Mouse (Mus musculus): ENCODE measurements around the gene Tas1r3. TPM values are rescaled to one million over a fixed set of nuclear protein-coding genes. Genes with fewer than 3 reads are reported as not detected.

The Tas1r3 gene
- 0.08 TPM for polyA plus RNA-seq (2012; fragmentation: generic; extraction: Trizol)
- long read RNA-seq, experiment 1, result 0 reads
- long read RNA-seq, experiment 2, result 0 reads

DNA sequence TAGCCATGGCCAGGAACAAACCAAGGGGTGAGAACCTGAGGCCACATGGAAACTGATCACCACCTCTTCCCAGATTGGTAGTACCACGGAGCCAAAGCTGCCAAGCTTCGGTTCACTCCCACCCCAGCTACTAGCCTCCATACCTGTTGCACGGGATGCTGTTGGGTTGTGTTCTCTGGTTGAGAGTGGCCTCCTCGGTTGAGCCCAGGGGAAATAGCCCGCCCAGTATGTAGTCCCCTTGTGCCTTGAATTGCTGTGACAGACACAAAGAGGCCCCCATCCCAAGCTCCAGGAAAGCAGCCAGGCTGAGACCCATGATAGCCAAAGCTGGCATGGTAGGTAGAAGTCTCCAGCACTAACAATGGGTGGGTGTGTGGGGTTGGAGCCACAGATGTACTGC is at the start of gene Tas1r3:
Tas1r3 (minus strand) TSS at position 362 of the 400 bp plus-strand sequence.
- Histone ChIP-seq H3K79me3 (ENCODE audit: low read depth) (no peaks in the 10 kb centered on the region), H3K4me3 (ENCODE audit: insufficient read depth, poor library complexity, severe bottlenecking) (no peak within 1 kb of the TSS), H3K27me3 (ENCODE audit: control insufficient read depth, insufficient read depth, insufficient read length) (no peaks in the 10 kb centered on the region), H3K36me3 (ENCODE audit: control insufficient read depth, insufficient read depth) (peaks cover 29% of the 10 kb centered on the region), H3K79me2 (ENCODE audit: control insufficient read depth, insufficient read depth) (peaks cover 9% of the 10 kb centered on the region), H3ac (ENCODE audit: control insufficient read depth, insufficient read length, low read depth) (no peak within 1 kb of the TSS)
- no peak for TF ChIP-seq USF1 (IDR thresholded peaks at IDR 0.05; ENCODE audit: low read depth)
- no peak for TF ChIP-seq MYOD1 (IDR thresholded peaks at IDR 0.05; ENCODE audit: control insufficient read depth, insufficient read length, low read depth)
- TF ChIP-seq CTCF (IDR thresholded peaks at IDR 0.05; ENCODE audit: control insufficient read depth, insufficient read depth, insufficient read length), result no peak
- TF ChIP-seq MYOG (IDR thresholded peaks at IDR 0.05; ENCODE audit: control insufficient read depth, extremely low read depth, insufficient read length), result no peak
- no peak for TF ChIP-seq FOSL1 (IDR thresholded peaks at IDR 0.05; ENCODE audit: insufficient read depth, low read length, poor library complexity, severe bottlenecking)
- no peak for TF ChIP-seq MAX (IDR thresholded peaks at IDR 0.05)
- TF ChIP-seq CEBPB (IDR thresholded peaks at IDR 0.05; ENCODE audit: low read depth), result no peak

DNA sequence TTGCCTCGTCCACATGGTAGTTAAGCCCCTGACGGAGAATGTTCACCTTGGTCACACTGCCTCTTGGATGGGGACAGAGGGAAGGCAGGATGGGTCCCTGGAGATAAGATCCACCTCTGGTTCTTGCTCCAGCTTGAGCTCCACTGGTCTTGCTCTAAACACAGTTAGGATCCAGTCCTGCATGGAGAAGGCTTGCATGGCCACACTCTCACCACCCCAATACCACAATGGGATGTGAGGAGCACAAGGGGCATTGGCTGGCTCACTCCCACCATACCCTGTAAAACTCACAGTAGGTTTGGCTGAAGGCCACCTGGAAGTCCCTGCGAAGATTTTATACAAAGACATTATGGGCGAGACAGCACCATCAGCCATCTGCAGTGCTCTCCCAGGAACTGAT is 45.6 kb upstream of the Tas1r3 start:
- Histone ChIP-seq H3K79me3 (ENCODE audit: low read depth) (no peaks in the 10 kb centered on the region), H3K4me3 (ENCODE audit: insufficient read depth, poor library complexity, severe bottlenecking) (no peak overlapping the region), H3ac (ENCODE audit: control insufficient read depth, insufficient read length, low read depth) (no peak overlapping the region), H3K36me3 (ENCODE audit: control insufficient read depth, insufficient read depth) (no peaks in the 10 kb centered on the region), H3K27me3 (ENCODE audit: control insufficient read depth, insufficient read depth, insufficient read length) (no peaks in the 10 kb centered on the region), H3K79me2 (ENCODE audit: control insufficient read depth, insufficient read depth) (no peaks in the 10 kb centered on the region)
- TF ChIP-seq FOSL1 (IDR thresholded peaks at IDR 0.05; ENCODE audit: insufficient read depth, low read length, poor library complexity, severe bottlenecking) (no peak), CEBPB (IDR thresholded peaks at IDR 0.05; ENCODE audit: low read depth) (no peak), MAX (IDR thresholded peaks at IDR 0.05) (no peak)

DNA sequence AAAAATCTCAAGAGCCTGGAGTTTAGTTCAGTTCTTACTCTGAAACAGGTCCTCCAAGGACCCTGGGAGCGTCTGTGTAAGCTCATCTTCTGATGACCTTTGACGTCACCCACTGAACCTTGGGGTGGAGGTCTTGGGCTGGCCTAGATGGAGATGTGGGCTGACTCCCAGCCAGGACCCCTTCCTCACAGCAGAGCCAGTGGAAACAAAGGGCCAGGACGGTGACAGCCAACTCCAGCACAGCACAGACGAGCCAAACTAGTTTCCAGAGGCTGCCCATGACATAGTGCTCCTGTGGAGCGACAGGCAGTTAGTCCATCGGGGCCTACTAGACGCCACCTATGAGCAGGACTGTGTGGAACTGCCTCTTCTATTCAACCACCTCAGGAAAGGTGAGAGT is 45.1 kb upstream of the Tas1r3 start:
- Histone ChIP-seq H3K4me3 (ENCODE audit: insufficient read depth, poor library complexity, severe bottlenecking) (no peak overlapping the region), H3ac (ENCODE audit: control insufficient read depth, insufficient read length, low read depth) (no peak overlapping the region), H3K79me3 (ENCODE audit: low read depth) (no peaks in the 10 kb centered on the region), H3K79me2 (ENCODE audit: control insufficient read depth, insufficient read depth) (no peaks in the 10 kb centered on the region), H3K27me3 (ENCODE audit: control insufficient read depth, insufficient read depth, insufficient read length) (no peaks in the 10 kb centered on the region), H3K36me3 (ENCODE audit: control insufficient read depth, insufficient read depth) (no peaks in the 10 kb centered on the region)
- no peak for TF ChIP-seq USF1 (IDR thresholded peaks at IDR 0.05; ENCODE audit: low read depth)
- TF ChIP-seq FOSL1 (IDR thresholded peaks at IDR 0.05; ENCODE audit: insufficient read depth, low read length, poor library complexity, severe bottlenecking), result no peak
- TF ChIP-seq MYOD1 (IDR thresholded peaks at IDR 0.05; ENCODE audit: control insufficient read depth, insufficient read length, low read depth), result no peak
- no peak for TF ChIP-seq MAX (IDR thresholded peaks at IDR 0.05)
- TF ChIP-seq CEBPB (IDR thresholded peaks at IDR 0.05; ENCODE audit: low read depth), result no peak
- no peak for TF ChIP-seq MYOG (IDR thresholded peaks at IDR 0.05; ENCODE audit: control insufficient read depth, extremely low read depth, insufficient read length)
- no peak for TF ChIP-seq CTCF (IDR thresholded peaks at IDR 0.05; ENCODE audit: control insufficient read depth, insufficient read depth, insufficient read length)

DNA sequence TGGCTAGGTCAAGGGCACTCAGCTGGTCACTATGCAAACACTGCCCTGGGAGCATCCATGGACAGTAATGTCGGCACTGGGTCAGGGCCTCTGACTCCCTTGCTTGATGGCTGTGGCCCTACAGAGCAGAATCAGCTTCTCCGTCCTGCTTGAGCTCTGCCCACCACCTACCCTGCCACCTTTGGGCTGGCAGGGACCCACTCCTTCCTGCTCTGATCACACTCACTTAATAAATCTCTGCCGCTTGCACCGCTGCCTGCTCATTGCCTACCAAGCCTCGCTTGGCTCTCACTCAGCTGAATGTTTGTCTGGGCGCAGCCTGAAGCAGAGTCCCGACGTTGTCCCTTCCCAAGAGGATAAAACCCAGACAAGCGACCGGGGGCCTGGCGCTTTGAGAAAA is 43.8 kb upstream of the Tas1r3 start:
- Histone ChIP-seq H3ac (ENCODE audit: control insufficient read depth, insufficient read length, low read depth) (no peak overlapping the region), H3K27me3 (ENCODE audit: control insufficient read depth, insufficient read depth, insufficient read length) (no peaks in the 10 kb centered on the region), H3K36me3 (ENCODE audit: control insufficient read depth, insufficient read depth) (peaks cover 11% of the 10 kb centered on the region), H3K79me2 (ENCODE audit: control insufficient read depth, insufficient read depth) (no peaks in the 10 kb centered on the region), H3K4me3 (ENCODE audit: insufficient read depth, poor library complexity, severe bottlenecking) (no peak overlapping the region), H3K79me3 (ENCODE audit: low read depth) (no peaks in the 10 kb centered on the region)
- TF ChIP-seq MAX (IDR thresholded peaks at IDR 0.05) (no peak), USF1 (IDR thresholded peaks at IDR 0.05; ENCODE audit: low read depth) (no peak), MYOG (IDR thresholded peaks at IDR 0.05; ENCODE audit: control insufficient read depth, extremely low read depth, insufficient read length) (no peak), CTCF (IDR thresholded peaks at IDR 0.05; ENCODE audit: control insufficient read depth, insufficient read depth, insufficient read length) (no peak), FOSL1 (IDR thresholded peaks at IDR 0.05; ENCODE audit: insufficient read depth, low read length, poor library complexity, severe bottlenecking) (no peak), MYOD1 (IDR thresholded peaks at IDR 0.05; ENCODE audit: control insufficient read depth, insufficient read length, low read depth) (no peak)

DNA sequence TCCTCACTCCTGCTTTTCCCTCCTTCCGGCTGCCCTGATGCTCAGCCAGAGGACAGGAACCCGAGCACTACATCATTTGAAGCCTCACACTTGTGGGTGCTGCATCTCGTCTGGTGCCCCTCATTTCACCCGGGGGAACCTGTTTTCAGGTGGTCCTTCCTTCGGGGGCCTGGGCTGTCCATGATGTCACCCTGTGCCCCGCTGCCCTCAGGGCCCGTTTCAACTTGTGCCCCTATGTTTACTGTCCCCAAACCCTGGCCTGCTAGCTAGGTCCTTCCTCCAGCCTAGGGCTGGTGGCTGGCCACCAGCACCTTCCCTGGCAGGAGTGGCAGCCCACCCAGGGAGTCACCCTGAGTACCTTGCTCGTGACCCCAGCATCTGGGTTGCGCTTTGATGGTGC is 43.0 kb upstream of the Tas1r3 start:
- TF ChIP-seq MAX (IDR thresholded peaks at IDR 0.05), result no peak
- TF ChIP-seq CTCF (IDR thresholded peaks at IDR 0.05; ENCODE audit: control insufficient read depth, insufficient read depth, insufficient read length), result no peak
- TF ChIP-seq MYOD1 (IDR thresholded peaks at IDR 0.05; ENCODE audit: control insufficient read depth, insufficient read length, low read depth), result no peak
- no peak for TF ChIP-seq USF1 (IDR thresholded peaks at IDR 0.05; ENCODE audit: low read depth)
- Histone ChIP-seq H3K79me3 (ENCODE audit: low read depth) (no peaks in the 10 kb centered on the region), H3ac (ENCODE audit: control insufficient read depth, insufficient read length, low read depth) (no peak overlapping the region), H3K79me2 (ENCODE audit: control insufficient read depth, insufficient read depth) (no peaks in the 10 kb centered on the region), H3K36me3 (ENCODE audit: control insufficient read depth, insufficient read depth) (peaks cover 19% of the 10 kb centered on the region), H3K4me3 (ENCODE audit: insufficient read depth, poor library complexity, severe bottlenecking) (no peak overlapping the region), H3K27me3 (ENCODE audit: control insufficient read depth, insufficient read depth, insufficient read length) (no peaks in the 10 kb centered on the region)

DNA sequence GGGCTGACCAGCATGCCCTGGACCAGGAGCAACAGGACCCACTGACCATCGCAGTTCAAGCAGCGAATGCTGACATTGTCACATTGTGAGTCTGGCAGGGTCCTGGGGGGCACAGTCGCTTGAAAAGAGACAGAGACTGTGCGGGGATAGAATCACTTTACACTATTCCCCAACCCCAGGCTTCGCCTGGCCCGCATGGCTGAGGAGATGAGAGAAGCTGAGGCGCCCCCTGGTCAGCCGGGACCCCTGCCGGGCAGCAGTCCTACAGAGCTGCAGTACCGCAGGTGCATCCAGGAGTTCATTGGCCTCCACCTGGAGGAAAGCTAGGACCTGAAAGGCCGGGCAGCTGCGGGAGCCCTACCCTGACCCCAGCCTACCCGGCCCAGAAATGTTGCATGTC is 42.5 kb upstream of the Tas1r3 start:
- no peak overlapping the region for H3ac ChIP-seq (ENCODE audit: control insufficient read depth, insufficient read length, low read depth)
- H3K79me2 ChIP-seq (ENCODE audit: control insufficient read depth, insufficient read depth), result no peaks in the 10 kb centered on the region
- no peaks in the 10 kb centered on the region for H3K79me3 ChIP-seq (ENCODE audit: low read depth)
- no peak for TF ChIP-seq USF1 (IDR thresholded peaks at IDR 0.05; ENCODE audit: low read depth)
- TF ChIP-seq MYOD1 (IDR thresholded peaks at IDR 0.05; ENCODE audit: control insufficient read depth, insufficient read length, low read depth), result no peak
- TF ChIP-seq CTCF (IDR thresholded peaks at IDR 0.05; ENCODE audit: control insufficient read depth, insufficient read depth, insufficient read length), result no peak
- no peak for TF ChIP-seq CEBPB (IDR thresholded peaks at IDR 0.05; ENCODE audit: low read depth)
- no peak for TF ChIP-seq FOSL1 (IDR thresholded peaks at IDR 0.05; ENCODE audit: insufficient read depth, low read length, poor library complexity, severe bottlenecking)
- TF ChIP-seq MAX (IDR thresholded peaks at IDR 0.05), result no peak
- no peak for TF ChIP-seq MYOG (IDR thresholded peaks at IDR 0.05; ENCODE audit: control insufficient read depth, extremely low read depth, insufficient read length)
- H3K36me3 ChIP-seq (ENCODE audit: control insufficient read depth, insufficient read depth), result peaks cover 22% of the 10 kb centered on the region
- H3K27me3 ChIP-seq (ENCODE audit: control insufficient read depth, insufficient read depth, insufficient read length), result no peaks in the 10 kb centered on the region
- no peak overlapping the region for H3K4me3 ChIP-seq (ENCODE audit: insufficient read depth, poor library complexity, severe bottlenecking)
